Mouse (Mus musculus): ENCODE measurements around the gene Cmip. TPM values are rescaled to one million over a fixed set of nuclear protein-coding genes. Genes with fewer than 3 reads are reported as not detected.
A peak's percentile ranks its signal among the peaks of the same experiment; 100 is the strongest.

Cmip gene
- polyA plus RNA-seq, 1 experiment = 17.3 TPM

GRCm38 (mm10) chr8:117374087-117374486 lies 117.2 kb downstream of the Cmip start:
- Histone ChIP-seq H3K79me2 (ENCODE audit: control insufficient read depth, insufficient read depth) (peaks cover 44% of the 10 kb centered on the region), H3ac (ENCODE audit: control insufficient read depth, insufficient read length, low read depth) (no peak overlapping the region), H3K79me3 (ENCODE audit: low read depth) (peaks cover 5% of the 10 kb centered on the region), H3K27me3 (ENCODE audit: control insufficient read depth, insufficient read depth, insufficient read length) (no peaks in the 10 kb centered on the region), H3K4me3 (ENCODE audit: insufficient read depth, poor library complexity, severe bottlenecking) (no peak overlapping the region), H3K36me3 (ENCODE audit: control insufficient read depth, insufficient read depth) (no peaks in the 10 kb centered on the region)
- no peak for TF ChIP-seq MYOD1 (IDR thresholded peaks at IDR 0.05; ENCODE audit: control insufficient read depth, insufficient read length, low read depth)
- no peak for TF ChIP-seq CTCF (IDR thresholded peaks at IDR 0.05; ENCODE audit: control insufficient read depth, insufficient read depth, insufficient read length)
- TF ChIP-seq FOSL1 (IDR thresholded peaks at IDR 0.05; ENCODE audit: insufficient read depth, low read length, poor library complexity, severe bottlenecking) = no peak
- TF ChIP-seq CEBPB (IDR thresholded peaks at IDR 0.05; ENCODE audit: low read depth) = no peak
- no peak for TF ChIP-seq USF1 (IDR thresholded peaks at IDR 0.05; ENCODE audit: low read depth)
- no peak for TF ChIP-seq MAX (IDR thresholded peaks at IDR 0.05)
- TF ChIP-seq MYOG (IDR thresholded peaks at IDR 0.05; ENCODE audit: control insufficient read depth, extremely low read depth, insufficient read length) = no peak

- no peaks in the 10 kb centered on the region for H3K27me3 ChIP-seq (ENCODE audit: control insufficient read depth, insufficient read depth, insufficient read length)
- no peaks in the 10 kb centered on the region for H3K36me3 ChIP-seq (ENCODE audit: control insufficient read depth, insufficient read depth)
- H3ac ChIP-seq (ENCODE audit: control insufficient read depth, insufficient read length, low read depth) = no peak overlapping the region
- H3K79me3 ChIP-seq (ENCODE audit: low read depth) = peaks cover 5% of the 10 kb centered on the region
- TF ChIP-seq MYOD1 (IDR thresholded peaks at IDR 0.05; ENCODE audit: control insufficient read depth, insufficient read length, low read depth) = no peak
- no peak for TF ChIP-seq USF1 (IDR thresholded peaks at IDR 0.05; ENCODE audit: low read depth)
- no peak for TF ChIP-seq CTCF (IDR thresholded peaks at IDR 0.05; ENCODE audit: control insufficient read depth, insufficient read depth, insufficient read length)
- no peak for TF ChIP-seq FOSL1 (IDR thresholded peaks at IDR 0.05; ENCODE audit: insufficient read depth, low read length, poor library complexity, severe bottlenecking)
- TF ChIP-seq MYOG (IDR thresholded peaks at IDR 0.05; ENCODE audit: control insufficient read depth, extremely low read depth, insufficient read length) = no peak
- TF ChIP-seq MAX (IDR thresholded peaks at IDR 0.05) = no peak
- TF ChIP-seq CEBPB (IDR thresholded peaks at IDR 0.05; ENCODE audit: low read depth) = no peak
- no peak overlapping the region for H3K4me3 ChIP-seq (ENCODE audit: insufficient read depth, poor library complexity, severe bottlenecking)
- peaks cover 32% of the 10 kb centered on the region for H3K79me2 ChIP-seq (ENCODE audit: control insufficient read depth, insufficient read depth)
These were observed 120.1 kb downstream of the Cmip start for GRCm38 (mm10) chr8:117376997-117377396.

- peaks cover 5% of the 10 kb centered on the region for H3K79me3 ChIP-seq (ENCODE audit: low read depth)
- H3K79me2 ChIP-seq (ENCODE audit: control insufficient read depth, insufficient read depth) = peaks cover 28% of the 10 kb centered on the region
- no peaks in the 10 kb centered on the region for H3K36me3 ChIP-seq (ENCODE audit: control insufficient read depth, insufficient read depth)
- no peaks in the 10 kb centered on the region for H3K27me3 ChIP-seq (ENCODE audit: control insufficient read depth, insufficient read depth, insufficient read length)
- TF ChIP-seq CTCF (IDR thresholded peaks at IDR 0.05; ENCODE audit: control insufficient read depth, insufficient read depth, insufficient read length) = no peak
- peak; percentile 74 for TF ChIP-seq MYOD1 (IDR thresholded peaks at IDR 0.05; ENCODE audit: control insufficient read depth, insufficient read length, low read depth)
- TF ChIP-seq CEBPB (IDR thresholded peaks at IDR 0.05; ENCODE audit: low read depth) = no peak
- no peak for TF ChIP-seq MYOG (IDR thresholded peaks at IDR 0.05; ENCODE audit: control insufficient read depth, extremely low read depth, insufficient read length)
- no peak for TF ChIP-seq MAX (IDR thresholded peaks at IDR 0.05)
- no peak for TF ChIP-seq USF1 (IDR thresholded peaks at IDR 0.05; ENCODE audit: low read depth)
- TF ChIP-seq FOSL1 (IDR thresholded peaks at IDR 0.05; ENCODE audit: insufficient read depth, low read length, poor library complexity, severe bottlenecking) = no peak
- H3K4me3 ChIP-seq (ENCODE audit: insufficient read depth, poor library complexity, severe bottlenecking) = no peak overlapping the region
- H3ac ChIP-seq (ENCODE audit: control insufficient read depth, insufficient read length, low read depth) = no peak overlapping the region
These were observed 121.8 kb downstream of the Cmip start for GRCm38 (mm10) chr8:117378625-117379024.

- Histone ChIP-seq H3K27me3 (ENCODE audit: control insufficient read depth, insufficient read depth, insufficient read length) (no peaks in the 10 kb centered on the region), H3ac (ENCODE audit: control insufficient read depth, insufficient read length, low read depth) (no peak overlapping the region), H3K79me2 (ENCODE audit: control insufficient read depth, insufficient read depth) (peaks cover 24% of the 10 kb centered on the region), H3K4me3 (ENCODE audit: insufficient read depth, poor library complexity, severe bottlenecking) (no peak overlapping the region), H3K79me3 (ENCODE audit: low read depth) (peaks cover 5% of the 10 kb centered on the region), H3K36me3 (ENCODE audit: control insufficient read depth, insufficient read depth) (no peaks in the 10 kb centered on the region)
- TF ChIP-seq CTCF (IDR thresholded peaks at IDR 0.05; ENCODE audit: control insufficient read depth, insufficient read depth, insufficient read length) (peak; percentile 68), MAX (IDR thresholded peaks at IDR 0.05) (no peak), MYOD1 (IDR thresholded peaks at IDR 0.05; ENCODE audit: control insufficient read depth, insufficient read length, low read depth) (no peak)
These were observed 122.3 kb downstream of the Cmip start for GRCm38 (mm10) chr8:117379131-117379530.

GRCm38 (mm10) chr8:117380796-117381195 lies 123.9 kb downstream of the Cmip start:
- Histone ChIP-seq H3K79me2 (ENCODE audit: control insufficient read depth, insufficient read depth) (peaks cover 7% of the 10 kb centered on the region), H3K36me3 (ENCODE audit: control insufficient read depth, insufficient read depth) (no peaks in the 10 kb centered on the region), H3K79me3 (ENCODE audit: low read depth) (peaks cover 4% of the 10 kb centered on the region), H3ac (ENCODE audit: control insufficient read depth, insufficient read length, low read depth) (no peak overlapping the region), H3K4me3 (ENCODE audit: insufficient read depth, poor library complexity, severe bottlenecking) (no peak overlapping the region), H3K27me3 (ENCODE audit: control insufficient read depth, insufficient read depth, insufficient read length) (no peaks in the 10 kb centered on the region)
- TF ChIP-seq CTCF (IDR thresholded peaks at IDR 0.05; ENCODE audit: control insufficient read depth, insufficient read depth, insufficient read length) (no peak), MAX (IDR thresholded peaks at IDR 0.05) (no peak), MYOG (IDR thresholded peaks at IDR 0.05; ENCODE audit: control insufficient read depth, extremely low read depth, insufficient read length) (no peak), USF1 (IDR thresholded peaks at IDR 0.05; ENCODE audit: low read depth) (no peak)

GRCm38 (mm10) chr8:117386142-117386541 lies 129.3 kb downstream of the Cmip start:
- Histone ChIP-seq H3K27me3 (ENCODE audit: control insufficient read depth, insufficient read depth, insufficient read length) (no peaks in the 10 kb centered on the region), H3K4me3 (ENCODE audit: insufficient read depth, poor library complexity, severe bottlenecking) (no peak overlapping the region), H3K79me3 (ENCODE audit: low read depth) (no peaks in the 10 kb centered on the region), H3K79me2 (ENCODE audit: control insufficient read depth, insufficient read depth) (no peaks in the 10 kb centered on the region), H3ac (ENCODE audit: control insufficient read depth, insufficient read length, low read depth) (no peak overlapping the region), H3K36me3 (ENCODE audit: control insufficient read depth, insufficient read depth) (no peaks in the 10 kb centered on the region)
- TF ChIP-seq MYOD1 (IDR thresholded peaks at IDR 0.05; ENCODE audit: control insufficient read depth, insufficient read length, low read depth) = no peak
- TF ChIP-seq CTCF (IDR thresholded peaks at IDR 0.05; ENCODE audit: control insufficient read depth, insufficient read depth, insufficient read length) = no peak
- TF ChIP-seq CEBPB (IDR thresholded peaks at IDR 0.05; ENCODE audit: low read depth) = no peak
- no peak for TF ChIP-seq MAX (IDR thresholded peaks at IDR 0.05)
- no peak for TF ChIP-seq FOSL1 (IDR thresholded peaks at IDR 0.05; ENCODE audit: insufficient read depth, low read length, poor library complexity, severe bottlenecking)
- TF ChIP-seq MYOG (IDR thresholded peaks at IDR 0.05; ENCODE audit: control insufficient read depth, extremely low read depth, insufficient read length) = no peak
- no peak for TF ChIP-seq USF1 (IDR thresholded peaks at IDR 0.05; ENCODE audit: low read depth)

All from C2C12 (cell line).